Mouse (Mus musculus): ENCODE results near the gene Ift20. TPM values are rescaled to one million over a fixed set of nuclear protein-coding genes. Genes with fewer than 3 reads are reported as not detected.
"Not testable (repeated sequence)": the region's sequence is repeated elsewhere in the genome, so short reads cannot be mapped to it uniquely, and the experiment has no call there.

Gene Ift20
- total RNA-seq, 2 experiments from 2014 or later, result 69.1 to 71.5 TPM

DNA sequence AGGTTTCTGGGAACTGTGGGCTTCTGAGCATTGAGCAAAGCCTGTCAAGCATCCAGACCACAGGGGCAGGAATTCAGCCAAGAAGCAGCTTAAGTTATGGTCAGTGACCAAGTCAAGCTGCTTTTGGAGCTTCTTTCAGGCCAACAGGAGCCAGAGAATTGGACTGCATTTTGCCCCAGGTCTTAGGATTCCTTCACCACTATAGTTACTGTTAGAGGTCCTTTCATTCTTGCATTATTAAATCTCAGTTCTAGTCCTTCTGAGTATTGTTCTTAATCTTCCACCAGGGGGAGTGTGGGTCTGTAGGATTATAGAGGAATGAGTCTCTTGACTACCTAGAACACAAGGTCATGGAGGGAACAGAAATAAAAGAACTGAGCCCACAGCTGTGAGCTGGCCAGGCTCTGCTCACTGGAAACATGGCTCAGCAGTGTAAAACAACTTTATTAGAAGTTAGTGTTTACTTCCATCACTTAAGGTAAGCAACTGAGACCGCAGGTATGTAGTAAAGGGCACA is 13.6 kb upstream of the Ift20 start:
- DNase-seq, result no peak

DNA sequence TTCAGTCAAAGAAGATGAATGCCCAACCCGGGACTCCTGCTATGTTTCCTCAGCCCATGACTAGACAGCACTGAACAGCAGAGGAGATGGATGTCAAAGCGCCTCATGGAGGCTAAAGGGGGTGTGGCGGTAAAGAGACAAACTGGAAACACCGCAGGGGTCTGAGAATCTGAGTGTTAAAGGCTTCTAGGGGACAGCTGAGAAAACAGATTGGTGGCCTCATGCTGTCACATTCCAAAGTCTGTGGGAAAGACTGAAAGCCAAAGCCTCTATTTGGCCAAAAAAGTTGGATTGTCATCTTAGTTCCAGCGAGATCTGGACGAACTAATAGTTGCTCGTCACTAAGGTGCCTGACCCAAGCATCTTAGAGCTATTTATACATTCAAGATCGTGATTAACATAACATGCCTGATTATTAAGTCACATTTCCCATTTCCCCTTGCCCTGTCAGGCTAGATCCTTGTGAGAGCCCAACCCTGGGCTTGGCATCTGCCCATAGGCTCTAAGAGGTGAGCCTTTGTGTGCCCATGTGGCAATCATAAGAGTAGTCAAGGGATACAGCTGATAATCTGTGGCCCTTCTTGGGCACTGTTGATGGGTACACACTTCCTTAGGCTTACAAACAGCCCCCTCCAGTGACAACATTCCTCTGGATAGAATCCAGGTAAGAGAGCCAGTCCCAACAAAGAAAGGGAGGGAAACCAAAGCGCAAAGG is 12.8 kb upstream of the Ift20 start:
- no peak for DNase-seq

DNA sequence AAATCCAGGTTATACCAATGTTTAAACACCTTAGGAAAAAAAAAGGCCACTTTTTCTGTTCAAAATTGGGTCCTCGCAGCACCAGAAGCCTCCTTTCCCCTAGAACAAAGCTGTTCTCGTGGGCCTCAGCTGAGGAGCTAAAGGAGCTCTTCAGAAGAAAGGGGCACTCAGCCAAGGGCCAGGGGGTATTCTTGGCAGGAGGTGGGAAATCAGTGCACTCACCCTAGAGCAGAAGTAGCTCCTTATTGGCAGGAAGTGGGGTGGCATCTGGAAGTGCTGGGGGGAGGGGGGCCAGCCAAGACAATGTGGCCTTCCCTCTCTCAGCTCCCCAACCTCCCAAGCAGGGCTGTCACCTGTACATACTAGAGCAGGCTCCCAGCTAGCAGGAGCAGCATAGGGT is 11.3 kb upstream of the Ift20 start:
- DNase-seq, result no peak

DNA sequence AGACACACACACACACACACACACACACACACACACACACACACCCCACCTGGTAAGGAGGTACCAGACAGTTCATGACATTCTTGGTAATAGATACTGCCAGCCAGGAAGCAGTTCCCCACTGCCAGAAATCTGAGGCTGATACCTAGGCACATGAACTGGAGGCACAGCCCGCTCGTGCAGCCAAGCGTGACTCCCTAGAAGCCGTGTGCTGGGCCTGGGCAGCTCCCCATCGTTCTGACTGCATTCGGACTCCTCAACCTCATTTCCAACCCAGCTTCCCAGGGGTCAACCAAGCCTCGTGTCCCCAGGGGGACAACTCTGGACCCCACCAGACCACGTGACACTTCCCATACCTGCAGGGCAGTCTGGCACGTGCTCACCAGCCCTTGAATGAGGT is 7.4 kb upstream of the Ift20 start:
- DNase-seq, result no peak

DNA sequence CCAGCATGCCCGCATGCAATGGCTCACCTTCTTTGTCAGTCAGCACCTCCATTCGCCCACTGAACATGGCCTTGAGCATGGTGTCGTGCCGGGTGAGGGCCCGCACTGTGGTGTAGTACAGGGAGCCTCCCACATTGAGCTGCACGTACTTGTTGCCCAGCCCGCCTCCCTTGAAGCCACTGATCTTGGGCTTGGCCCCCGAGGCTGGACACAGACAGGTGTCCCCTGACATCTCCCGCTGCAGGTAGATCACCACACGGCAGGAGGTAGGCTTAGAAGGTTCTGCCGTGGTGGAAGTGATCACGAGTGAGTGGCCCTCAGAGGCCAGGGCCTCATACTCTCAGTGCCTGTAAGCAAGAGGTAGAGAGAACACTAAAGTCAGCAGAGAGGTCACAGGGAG is 6.2 kb upstream of the Ift20 start:
- DNase-seq, result no peak

DNA sequence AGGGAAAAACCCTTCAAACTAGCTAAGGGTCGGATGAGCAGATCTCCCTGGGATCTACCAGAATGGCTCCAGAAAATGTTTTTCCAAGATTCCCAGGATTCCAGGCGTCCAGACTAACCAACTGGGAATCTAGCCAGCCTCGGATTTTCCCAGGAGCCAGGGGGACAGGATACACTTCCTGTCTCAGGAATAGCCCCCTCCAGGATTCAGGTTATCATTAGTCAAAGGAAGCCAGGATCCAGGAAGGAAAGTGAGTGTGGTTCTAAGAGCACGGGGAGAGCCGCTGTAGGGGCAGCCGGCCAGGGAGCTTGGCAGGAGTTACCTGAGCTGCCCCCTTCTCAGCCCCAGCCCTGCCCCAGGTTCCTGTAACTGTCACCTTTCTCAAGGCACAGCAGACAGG is 5.1 kb upstream of the Ift20 start:
- DNase-seq, result peak; percentile 33

DNA sequence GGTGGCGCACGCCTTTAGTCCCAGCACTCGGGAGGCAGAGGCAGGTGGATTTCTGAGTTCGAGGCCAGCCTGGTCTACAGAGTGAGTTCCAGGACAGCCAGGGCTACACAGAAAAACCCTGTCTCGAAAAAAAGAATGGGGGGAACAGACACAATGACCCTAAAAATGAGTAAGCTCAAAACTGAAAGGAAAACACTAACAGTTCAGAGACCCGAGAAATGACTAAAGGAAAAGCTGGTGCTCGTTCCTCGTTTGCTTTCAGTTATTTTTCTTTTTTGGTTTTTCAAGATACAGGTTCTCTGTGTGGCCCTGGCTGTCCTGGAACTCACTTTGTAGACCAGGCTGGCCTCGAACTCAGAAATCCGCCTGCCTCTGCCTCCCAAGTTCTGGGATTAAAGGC is 4.6 kb upstream of the Ift20 start:
- DNase-seq, result not testable (repeated sequence)

DNA sequence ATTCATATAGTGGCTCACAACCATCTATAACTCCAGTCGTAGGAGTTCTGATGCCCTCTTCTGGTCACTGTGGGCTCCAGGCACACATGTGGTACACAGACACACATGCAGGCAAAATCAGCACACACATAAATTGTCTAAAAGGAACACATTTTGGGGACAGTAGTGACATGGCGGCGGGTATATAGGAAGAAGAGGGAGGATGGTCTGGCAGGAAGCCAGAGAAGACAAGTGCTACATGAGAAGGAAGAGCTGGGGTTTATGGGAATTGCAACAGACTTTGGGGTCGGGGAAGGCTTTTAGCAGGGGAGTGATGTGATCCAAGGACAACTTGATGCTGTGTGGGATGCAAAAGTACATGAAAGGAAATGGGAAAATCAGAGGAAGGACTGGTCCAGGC is 1.6 kb upstream of the Ift20 start:
- no peak for DNase-seq

DNA sequence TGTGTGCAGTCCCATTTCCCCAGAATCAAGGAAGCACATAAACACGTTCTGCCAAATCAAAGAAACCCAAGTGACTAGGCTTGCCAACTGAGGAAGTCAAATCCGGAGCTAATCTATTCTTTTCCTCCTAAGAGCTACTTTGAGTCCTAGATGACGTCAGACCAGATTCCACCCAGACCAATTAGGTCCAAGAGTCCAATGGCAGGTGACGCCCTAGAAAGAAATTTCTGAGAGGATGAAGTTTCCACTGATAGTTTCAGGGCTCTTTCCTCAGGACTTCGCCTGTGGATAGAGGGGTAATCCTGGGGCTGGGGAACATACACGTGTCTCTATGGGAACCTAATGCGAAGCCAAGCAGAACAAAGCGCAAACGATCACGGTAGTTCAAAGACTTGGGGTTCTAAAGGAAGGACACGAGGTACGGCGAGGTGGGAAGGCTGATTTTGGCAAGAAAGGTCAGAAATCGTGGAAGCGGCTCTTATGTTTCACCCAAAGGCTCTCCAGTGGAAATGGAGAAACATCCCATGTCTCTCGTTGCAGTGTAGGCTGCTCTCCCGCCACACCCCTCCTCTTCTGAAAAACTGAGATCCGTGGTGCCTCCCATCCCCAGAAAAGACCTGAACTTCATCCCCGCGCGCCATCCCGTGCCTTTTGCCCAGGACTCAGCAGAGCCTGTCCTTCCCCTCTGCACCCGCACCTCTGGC is 633 bp upstream of the Ift20 start:
- peak; percentile 47 for DNase-seq

DNA sequence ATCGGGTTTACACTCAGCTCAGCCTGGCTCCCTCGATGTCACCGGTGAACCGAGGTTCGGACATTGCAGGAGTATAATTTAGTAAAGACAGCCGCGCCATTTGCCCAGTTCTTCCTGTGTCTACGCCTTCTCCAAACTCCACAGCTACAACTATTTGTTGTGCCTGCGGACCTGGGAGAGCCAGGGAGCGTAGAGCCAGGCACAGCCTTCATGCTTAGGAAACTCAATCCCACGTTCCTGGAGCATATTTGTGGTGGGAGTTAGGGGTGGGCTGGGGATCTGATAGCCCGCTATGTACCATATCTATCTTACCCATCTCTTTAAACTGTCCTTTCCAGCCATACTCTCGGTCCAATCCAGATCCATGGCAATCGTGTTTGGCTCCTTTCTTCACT is 526 bp downstream of the Ift20 start:
- no peak for DNase-seq

DNA sequence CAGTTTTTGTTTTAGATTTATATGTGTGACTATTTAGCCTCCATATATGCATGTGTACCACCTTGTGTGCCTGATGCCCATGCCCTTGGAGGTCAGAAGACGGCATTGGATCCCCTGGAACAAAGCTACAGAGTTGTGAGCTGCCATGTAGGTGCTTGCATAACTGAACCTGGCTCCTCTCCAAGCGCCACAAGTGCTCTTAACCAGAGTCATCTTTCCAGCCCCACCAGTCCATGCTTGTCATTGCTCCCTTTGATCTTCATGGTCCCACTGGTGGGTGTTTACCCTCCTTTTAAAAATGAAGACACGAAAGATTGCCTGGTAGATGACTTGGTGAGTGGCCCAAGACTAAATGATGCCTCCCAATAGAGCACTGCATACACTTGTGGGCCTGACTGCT is 4.2 kb downstream of the Ift20 start:
- peak; percentile 48 for DNase-seq

DNA sequence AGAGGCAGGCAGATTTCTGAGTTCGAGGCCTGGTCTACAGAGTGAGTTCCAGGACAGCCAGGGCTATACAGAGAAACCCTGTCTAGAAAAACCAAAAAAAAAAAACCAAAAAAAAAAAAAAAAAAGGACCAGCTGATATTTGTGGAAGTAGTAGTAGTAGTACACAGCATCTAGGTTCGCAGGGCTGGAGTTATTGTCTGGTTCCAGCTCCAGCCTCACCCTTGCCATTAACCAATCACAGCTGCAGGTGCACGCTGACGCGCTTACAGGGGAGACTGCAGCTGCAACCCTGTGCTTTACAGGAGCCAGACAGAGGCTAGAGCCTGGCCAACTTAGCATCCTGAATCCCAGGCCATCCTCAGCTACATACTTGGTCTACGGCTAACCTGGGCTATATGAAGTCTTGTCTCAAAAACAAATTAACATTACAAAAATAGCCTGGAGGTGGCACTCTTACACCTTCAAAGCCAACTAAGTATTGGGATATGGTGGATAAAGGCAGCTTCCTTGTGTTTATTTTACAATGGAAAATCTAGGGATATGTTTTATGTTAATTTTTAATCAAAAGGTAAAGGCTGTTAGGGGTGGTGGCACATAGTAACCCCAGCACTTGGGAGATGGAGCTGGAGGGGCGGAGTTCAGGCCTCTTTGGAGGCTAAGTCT is 8.4 kb downstream of the Ift20 start:
- no peak for DNase-seq

DNA sequence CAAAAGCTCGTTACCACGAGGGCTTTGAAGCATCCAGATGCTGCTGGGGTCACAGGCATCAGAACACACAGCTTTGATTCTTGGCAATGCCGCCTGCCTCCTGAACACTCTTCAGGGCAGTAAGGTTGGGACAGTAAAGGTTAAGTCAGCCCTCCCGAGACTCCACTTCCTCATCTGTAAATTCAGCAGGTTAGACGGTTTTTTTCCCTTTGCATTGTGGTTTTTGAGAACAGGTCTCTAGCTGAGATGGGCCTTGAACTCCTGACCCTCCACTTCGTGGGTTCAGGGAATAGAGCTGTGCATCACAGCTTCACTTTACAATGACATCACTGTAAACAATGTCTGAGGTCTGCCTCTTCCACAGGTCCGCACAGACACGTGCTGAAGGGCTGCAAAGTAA is 9.0 kb downstream of the Ift20 start:
- DNase-seq, result no peak

DNA sequence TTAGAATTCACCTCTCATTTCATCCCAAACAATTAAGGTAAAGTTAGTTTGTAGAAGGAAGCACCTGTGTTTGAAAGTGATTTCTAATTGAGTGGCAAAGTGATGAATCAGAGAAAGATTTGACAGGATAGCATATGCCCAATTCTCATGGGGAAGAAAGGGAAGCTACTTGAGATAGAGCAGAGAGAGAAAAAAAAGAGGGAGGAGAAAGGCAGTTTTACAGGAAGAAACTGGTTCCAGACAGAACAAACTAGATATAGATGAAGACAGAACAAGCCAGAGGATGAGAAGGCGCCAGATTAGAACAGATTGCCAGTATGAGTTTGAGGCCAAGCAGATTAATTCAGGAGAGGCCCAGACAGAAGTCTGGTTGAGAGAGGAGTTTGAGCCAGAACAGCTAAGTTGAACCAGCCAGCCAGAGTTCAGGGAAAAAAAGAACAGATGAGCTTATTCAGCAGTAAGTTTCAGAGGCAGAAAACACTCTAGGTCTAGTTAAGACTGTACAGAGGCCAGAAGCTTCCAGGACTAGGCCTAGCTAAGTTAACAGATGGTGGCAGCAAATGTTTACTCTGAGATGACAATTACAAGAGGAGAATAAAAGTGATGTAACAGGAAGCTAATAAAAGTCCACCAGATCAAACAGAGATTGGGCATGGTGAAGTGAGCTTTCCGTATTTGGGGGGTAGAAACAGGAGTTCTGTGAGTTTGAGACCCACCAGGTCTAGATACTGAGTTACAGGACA is 11.7 kb downstream of the Ift20 start:
- no peak for DNase-seq

DNA sequence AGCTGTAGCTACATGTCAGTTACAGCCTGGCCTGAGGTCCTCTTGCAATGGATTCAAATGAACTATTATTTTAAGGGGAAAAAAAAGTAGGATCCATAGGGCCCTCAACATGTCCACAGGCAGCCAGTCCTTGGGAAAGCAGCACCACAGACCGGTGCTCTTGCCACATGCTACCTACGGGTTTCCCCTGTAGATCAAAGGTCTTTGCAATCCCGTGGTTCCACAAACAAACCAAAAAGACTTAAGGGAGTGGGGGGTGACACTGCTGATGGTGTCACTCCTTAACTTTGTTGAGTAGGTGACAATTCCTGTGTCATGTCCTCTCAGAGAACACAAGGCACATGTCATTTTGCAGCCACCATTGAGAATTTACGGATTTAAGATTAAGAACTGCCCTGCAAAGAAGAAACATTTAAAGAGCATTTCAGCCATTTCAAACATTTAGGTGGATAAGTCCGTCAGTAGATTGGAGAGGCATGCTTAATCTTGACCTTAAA is 13.4 kb downstream of the Ift20 start:
- no peak for DNase-seq

DNA sequence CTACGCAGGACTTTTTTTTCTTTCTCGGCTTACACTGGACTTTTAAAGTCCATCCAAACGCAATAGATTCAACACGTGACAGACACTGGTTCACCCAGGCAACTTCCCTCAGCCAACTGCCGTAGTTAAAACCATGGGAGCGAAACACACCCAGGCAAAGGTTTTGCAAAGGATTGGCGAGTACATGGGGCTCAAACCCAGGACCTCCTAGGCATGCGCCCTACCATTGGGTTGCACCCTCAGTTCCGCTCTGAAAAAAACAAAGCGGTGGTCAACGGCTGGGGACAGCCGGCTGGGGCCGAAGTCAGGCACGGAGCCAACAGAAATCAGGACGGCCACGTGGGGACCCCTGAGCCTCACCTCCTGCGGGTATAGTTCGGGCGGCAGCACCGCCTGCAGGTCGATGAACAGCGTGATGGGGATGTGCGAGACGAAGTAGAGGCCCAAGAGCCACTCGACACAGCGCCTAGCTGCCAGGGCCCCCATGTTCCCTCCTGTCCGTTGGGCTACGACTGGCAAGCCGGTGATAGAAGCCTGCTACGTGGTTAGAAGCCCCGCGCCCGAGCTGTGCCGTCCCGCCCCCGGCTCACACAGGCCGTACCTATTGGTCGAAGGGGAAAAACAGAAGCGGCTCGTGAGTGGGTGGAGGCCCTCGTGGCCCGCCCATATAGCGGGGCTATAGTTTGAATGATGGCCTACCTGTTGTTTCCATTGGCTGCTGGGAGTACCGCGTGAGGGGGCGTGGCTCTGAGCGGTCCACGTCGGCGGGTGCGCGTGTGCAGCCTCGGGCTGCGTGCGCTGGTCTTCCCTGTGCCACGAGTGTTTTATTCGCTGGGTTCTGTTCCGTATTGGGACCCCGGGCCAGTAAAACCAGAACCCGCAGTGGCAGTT is 14.3 kb downstream of the Ift20 start, which contains the start of gene Tmem97:
Gene Tmem97 (minus strand): TSS at position 610 of the 891 bp plus-strand sequence.
- DNase-seq, result peak; percentile 96

DNA sequence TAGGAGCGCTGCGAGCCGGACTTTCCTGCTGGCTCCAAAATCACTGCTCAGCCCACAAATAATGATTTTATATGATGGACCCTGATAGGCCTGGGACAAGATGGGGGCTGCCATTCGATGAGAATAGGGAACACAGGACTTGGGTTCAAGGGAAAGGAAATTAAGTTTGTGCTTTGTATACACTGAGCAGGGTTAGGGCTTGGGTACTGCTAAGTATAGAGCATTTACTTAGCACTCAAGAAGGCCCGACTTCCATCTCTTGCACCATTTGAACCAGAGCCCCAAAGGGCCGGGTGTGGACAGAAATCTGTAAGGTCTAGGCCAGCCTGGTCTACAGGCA is 14.9 kb downstream of the Ift20 start:
- DNase-seq, result no peak

DNA sequence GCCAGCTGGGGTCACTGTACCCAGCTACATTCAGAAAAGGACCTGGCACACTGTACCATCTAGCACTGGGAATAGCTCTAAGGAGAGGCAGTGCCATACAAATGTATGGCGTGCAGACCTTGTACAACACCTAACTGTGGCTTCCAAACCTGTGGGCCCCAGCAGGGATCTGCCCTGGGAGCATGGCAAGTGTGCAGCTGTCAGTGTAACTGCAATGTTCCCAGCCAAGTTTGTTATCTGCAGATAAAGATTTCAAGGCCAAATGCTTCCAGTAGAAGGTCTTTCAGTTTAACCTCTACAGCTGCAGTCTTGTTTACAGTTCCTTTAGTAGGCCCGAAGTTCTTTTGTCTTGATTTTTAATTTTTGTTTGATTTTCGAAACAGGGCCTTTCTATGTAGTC is 19.5 kb downstream of the Ift20 start:
- DNase-seq, result peak; percentile 54

DNA sequence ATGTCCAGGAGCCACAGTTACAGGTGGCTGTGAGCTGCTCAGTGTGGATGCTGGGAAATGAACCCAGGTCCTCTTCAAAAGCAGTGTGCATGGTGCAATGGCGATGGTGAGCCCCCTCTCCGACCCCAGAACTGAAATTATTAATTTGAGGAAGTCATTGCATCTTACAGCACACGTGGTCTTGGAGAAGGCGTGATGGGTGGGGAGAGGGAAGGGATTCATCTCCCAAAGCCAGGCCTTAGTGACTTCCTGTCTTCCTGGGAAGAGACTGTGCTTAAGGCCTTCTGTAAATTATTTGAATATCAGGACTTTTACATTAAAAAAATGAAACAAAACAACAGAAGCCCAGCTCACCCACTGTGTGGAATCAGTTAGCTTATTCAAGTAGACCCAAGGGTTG is 19.9 kb downstream of the Ift20 start:
- DNase-seq, result no peak

DNA sequence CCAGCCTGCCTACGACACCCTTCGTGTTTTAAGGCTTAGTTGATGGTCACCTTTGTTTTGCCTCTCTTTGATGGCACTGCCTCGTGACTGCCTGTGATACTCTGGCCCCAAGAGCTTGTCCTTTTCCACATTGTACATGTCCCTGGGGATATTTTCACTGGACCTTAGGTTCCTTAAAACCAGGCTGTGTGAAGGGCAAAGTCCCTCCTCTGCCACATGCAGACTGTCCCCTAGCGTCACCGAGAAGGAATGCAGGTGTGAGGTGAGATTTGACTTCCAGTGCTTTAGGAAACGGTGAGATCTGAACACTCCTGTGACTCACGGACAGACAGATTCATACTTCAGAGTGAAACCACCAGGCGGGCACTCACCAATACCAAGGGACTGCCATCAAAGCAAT is 21.1 kb downstream of the Ift20 start:
- no peak for DNase-seq

DNA sequence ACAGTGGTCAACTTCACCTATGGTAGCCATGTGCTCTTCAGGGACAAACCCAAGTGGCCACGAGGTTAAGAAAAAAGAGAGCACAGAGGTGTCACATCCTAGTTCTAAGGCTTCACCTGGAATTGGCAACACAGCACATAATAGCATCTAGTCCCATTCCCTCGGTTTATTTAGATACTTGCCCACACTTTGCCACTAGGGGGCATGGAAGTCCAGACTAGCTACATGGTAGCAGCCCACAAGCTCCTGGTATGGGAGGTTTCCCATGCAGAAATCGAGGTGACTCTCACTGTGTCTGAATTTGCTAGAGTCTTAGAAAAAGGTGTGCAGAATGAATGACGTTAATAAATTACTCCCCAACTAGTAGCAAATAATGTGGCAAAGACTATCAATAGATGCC is 24.3 kb downstream of the Ift20 start:
- DNase-seq, result peak; percentile 83
